Mouse (Mus musculus) megakaryocyte-erythroid progenitor cell, adult 5-6 weeks (primary cell): Measurements from ENCODE around the gene Atp5e. TPM values are rescaled to one million over a fixed set of nuclear protein-coding genes. Genes with fewer than 3 reads are reported as not detected.

Source experiments
- ATAC-seq: replicated peaks from 2 replicates; pipeline ENCODE4 v1.8.0; 2016; ENCODE audit warnings: mild to moderate bottlenecking, inconsistent platforms; ENCODE audit not compliant: severe bottlenecking, poor library complexity, low FRiP score, low TSS enrichment
- total RNA-seq, 2 experiments: library from RNA; stranded (forward) in 1 of 2; stranded (reverse) in 1 of 2; fragments of 200-1000, 215-1000 nt in 1 of 2; fragments of >200 nt in 1 of 2; fragmentation: Nextera tagmentation in 1 of 2; gene quantifications; 2 replicates each; pipeline ENCODE4 v1.2.3; 2014 to 2017

Atp5e gene
- total RNA-seq, 2 experiments from 2014 or later, result 188 to 794 TPM

GRCm38 (mm10) chr2:174424301-174425085 is 39.4 kb downstream of the Atp5e start:
- no peak for ATAC-seq

GRCm38 (mm10) chr2:174421107-174421506 is 42.8 kb downstream of the Atp5e start:
- no peak for ATAC-seq

GRCm38 (mm10) chr2:174415731-174416310 is 48.1 kb downstream of the Atp5e start, which contains the start of gene Nelfcd:
Nelfcd (plus strand) TSS chr2:174415804.
- ATAC-seq, result peak; percentile 95

GRCm38 (mm10) chr2:174415001-174415730 is 48.7 kb downstream of the Atp5e start:
- no peak for ATAC-seq

- no peak for ATAC-seq
Measured at GRCm38 (mm10) chr2:174413127-174413526, 50.8 kb downstream of the Atp5e start.

Other genes with a start within 250 kb of the Atp5e start
- gene Gnas, start 179.8 kb downstream of the Atp5e start, total RNA-seq (2014; fragmentation: Nextera tagmentation), result 439 and 465 TPM in 2 replicates
- 227 and 273 TPM in 2 replicates for gene Gnas, start 179.8 kb downstream of the Atp5e start, total RNA-seq (2017)
- 0.13 TPM in 1 of 2 replicates, not detected in the other for gene Gm20721, start 117.4 kb downstream of the Atp5e start, total RNA-seq (2014; fragmentation: Nextera tagmentation)
- gene Gm20721, start 117.4 kb downstream of the Atp5e start, total RNA-seq (2017), result 2.7 and 5.7 TPM in 2 replicates
- 73.4 and 90.4 TPM in 2 replicates for gene Nelfcd, start 48.3 kb downstream of the Atp5e start, total RNA-seq (2014; fragmentation: Nextera tagmentation)
- gene Nelfcd, start 48.3 kb downstream of the Atp5e start, total RNA-seq (2017), result 49.0 and 50.4 TPM in 2 replicates
- 44.2 and 46.0 TPM in 2 replicates for gene Ctsz, start 25.1 kb downstream of the Atp5e start, total RNA-seq (2014; fragmentation: Nextera tagmentation)
- gene Ctsz, start 25.1 kb downstream of the Atp5e start, total RNA-seq (2017), result 67.3 and 69.2 TPM in 2 replicates
- not detected in 2 replicates for gene Tubb1, start 13.4 kb downstream of the Atp5e start, total RNA-seq (2014; fragmentation: Nextera tagmentation)
- 1.5 and 3.5 TPM in 2 replicates for gene Tubb1, start 13.4 kb downstream of the Atp5e start, total RNA-seq (2017)
- 75.0 and 119 TPM in 2 replicates for gene Prelid3b, start 9.0 kb upstream of the Atp5e start, total RNA-seq (2014; fragmentation: Nextera tagmentation)
- gene Prelid3b, start 9.0 kb upstream of the Atp5e start, total RNA-seq (2017), result 168 and 233 TPM in 2 replicates
- 8.0 and 9.4 TPM in 2 replicates for gene Zfp831, start 179.4 kb upstream of the Atp5e start, total RNA-seq (2014; fragmentation: Nextera tagmentation)
- 4.0 and 4.7 TPM in 2 replicates for gene Zfp831, start 179.4 kb upstream of the Atp5e start, total RNA-seq (2017)